Mouse (Mus musculus): ENCODE results near the gene Alpk3. TPM values are rescaled to one million over a fixed set of nuclear protein-coding genes. Genes with fewer than 3 reads are reported as not detected.

Alpk3 gene
- total and polyA plus RNA-seq, 2 experiments from 2014 or later: 19.1 to 42.9 TPM

DNA sequence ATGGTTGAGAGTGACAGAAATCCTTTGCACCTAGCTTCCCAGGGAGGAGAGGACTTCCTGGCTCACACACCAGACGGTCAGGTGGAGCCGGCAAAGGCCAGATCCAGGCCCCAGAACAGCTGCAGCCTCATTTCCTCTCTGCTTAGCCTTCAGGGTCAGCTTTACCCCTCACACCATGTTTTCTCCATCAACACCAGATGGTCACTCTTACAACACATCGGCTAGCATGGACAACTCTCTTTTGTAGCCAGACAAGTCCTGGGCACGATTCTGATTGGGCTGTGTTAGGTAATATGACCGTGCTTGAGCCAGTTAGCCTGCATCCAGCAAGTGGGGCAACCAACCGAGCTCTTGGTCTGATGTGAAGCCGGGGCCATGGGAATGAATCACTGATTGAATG is 74.5 kb downstream of the Alpk3 start:
- peak overlapping the region; percentile 56; the same call in 1 of the 2 replicates for H3K27ac ChIP-seq (ENCODE audit: low read depth)
- DNase-seq (ENCODE audit: low spot score): no peak

DNA sequence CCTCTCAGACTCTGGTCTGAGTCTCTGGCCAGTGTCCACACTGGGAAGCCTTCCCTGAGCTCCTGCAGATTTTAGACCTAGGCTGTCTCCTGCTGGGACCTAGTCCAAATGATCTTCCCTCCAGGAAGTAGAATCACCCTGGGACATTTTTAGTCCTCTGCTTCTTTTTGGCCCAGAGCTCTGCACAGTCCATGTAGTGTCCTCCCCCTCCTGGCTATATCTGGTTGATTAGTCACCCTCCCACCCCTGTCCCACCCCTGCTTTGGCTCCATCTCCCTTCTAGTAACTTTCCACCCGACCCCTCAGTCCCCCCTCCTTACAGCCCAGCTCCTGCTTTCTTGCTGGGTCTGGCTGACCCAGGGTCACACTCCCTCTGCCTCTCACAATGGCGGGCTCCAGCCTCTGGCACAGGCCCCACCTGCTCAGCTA is 75.5 kb downstream of the Alpk3 start:
- Histone ChIP-seq H3K4me3 (ENCODE audit: low read depth, low read length) (no peak overlapping the region), H3K27me3 (ENCODE audit: control insufficient read depth, insufficient read depth, low read length) (no peaks in the 10 kb centered on the region), H3K4me2 (ENCODE audit: low read depth, low read length) (no peak overlapping the region), H3K4me1 (ENCODE audit: control insufficient read depth, insufficient read depth) (peaks cover 27% of the 10 kb centered on the region), H3K27ac (ENCODE audit: low read depth) (peak overlapping the region; percentile 56), H3K9ac (replicated peaks; ENCODE audit: low read depth, low read length) (0 out of 2 replicates have a peak overlapping the region, but pooled peaks have one; percentile 8), H3K36me3 (replicated peaks; ENCODE audit: control insufficient read depth, insufficient read depth, low read length) (no peaks in the 10 kb centered on the region), H3K9me3 (replicated peaks; ENCODE audit: control insufficient read depth, low read length) (no peaks in the 10 kb centered on the region)
- TF ChIP-seq CTCF (IDR thresholded peaks at IDR 0.05; ENCODE audit: low read depth) (peak; percentile 5; the same call in 1 of the 2 replicates), EP300 (IDR thresholded peaks at IDR 0.05; ENCODE audit: low read depth) (peak; percentile 54; the same call in 1 of the 2 replicates)
- ATAC-seq (ENCODE audit: insufficient read depth, low read depth) (peak; percentile 76), DNase-seq (ENCODE audit: low spot score) (peak; percentile 86)
- WGBS: 8% methylated on average over 2 of the region's 2 CpGs

More for the DNA sequence above, 74.5 kb downstream of the Alpk3 start:
- Histone ChIP-seq H3K9me3 (replicated peaks; ENCODE audit: control insufficient read depth, low read length) (no peaks in the 10 kb centered on the region), H3K4me2 (ENCODE audit: low read depth, low read length) (no peak overlapping the region), H3K4me3 (ENCODE audit: low read depth, low read length) (no peak overlapping the region), H3K36me3 (replicated peaks; ENCODE audit: control insufficient read depth, insufficient read depth, low read length) (no peaks in the 10 kb centered on the region), H3K27me3 (ENCODE audit: control insufficient read depth, insufficient read depth, low read length) (no peaks in the 10 kb centered on the region), H3K9ac (replicated peaks; ENCODE audit: low read depth, low read length) (no peak overlapping the region), H3K4me1 (ENCODE audit: control insufficient read depth, insufficient read depth) (peaks cover 27% of the 10 kb centered on the region)
- no peak for ATAC-seq (ENCODE audit: insufficient read depth, low read depth)
- WGBS: 65% methylated on average over 7 of the region's 7 CpGs
- TF ChIP-seq CTCF (IDR thresholded peaks at IDR 0.05; ENCODE audit: low read depth): no peak
- TF ChIP-seq EP300 (IDR thresholded peaks at IDR 0.05; ENCODE audit: low read depth): no peak

DNA sequence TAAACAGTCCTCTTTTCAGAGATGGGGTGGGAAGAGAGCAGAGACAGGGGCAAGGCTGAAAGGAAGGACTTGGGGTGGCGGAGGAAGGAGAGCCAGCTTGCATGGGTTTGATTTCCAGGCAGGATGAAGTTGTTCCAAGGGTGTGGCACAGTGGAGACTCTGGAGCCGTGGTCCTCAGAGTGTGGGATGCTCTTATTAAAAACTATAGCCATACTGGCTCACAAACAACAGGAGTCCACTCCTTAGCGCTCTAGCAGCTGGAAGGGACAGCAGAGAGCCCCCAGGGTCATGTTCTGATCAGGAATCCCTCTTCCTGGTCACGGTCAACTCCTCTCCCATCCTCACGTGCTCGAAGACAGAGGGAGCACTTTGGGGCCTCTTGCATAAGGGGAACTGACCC is 76.0 kb downstream of the Alpk3 start:
- Histone ChIP-seq H3K4me1 (ENCODE audit: control insufficient read depth, insufficient read depth) (peaks cover 27% of the 10 kb centered on the region), H3K9me3 (replicated peaks; ENCODE audit: control insufficient read depth, low read length) (no peaks in the 10 kb centered on the region), H3K9ac (replicated peaks; ENCODE audit: low read depth, low read length) (0 out of 2 replicates have a peak overlapping the region, but pooled peaks have one; percentile 8), H3K27ac (ENCODE audit: low read depth) (peak overlapping the region; percentile 56), H3K36me3 (replicated peaks; ENCODE audit: control insufficient read depth, insufficient read depth, low read length) (no peaks in the 10 kb centered on the region), H3K4me3 (ENCODE audit: low read depth, low read length) (no peak overlapping the region), H3K27me3 (ENCODE audit: control insufficient read depth, insufficient read depth, low read length) (no peaks in the 10 kb centered on the region), H3K4me2 (ENCODE audit: low read depth, low read length) (no peak overlapping the region)
- WGBS: 58% methylated on average over 6 of the region's 6 CpGs
- ATAC-seq (ENCODE audit: insufficient read depth, low read depth): no peak
- DNase-seq (ENCODE audit: low spot score): no peak
- TF ChIP-seq CTCF (IDR thresholded peaks at IDR 0.05; ENCODE audit: low read depth) (no peak), EP300 (IDR thresholded peaks at IDR 0.05; ENCODE audit: low read depth) (no peak)

DNA sequence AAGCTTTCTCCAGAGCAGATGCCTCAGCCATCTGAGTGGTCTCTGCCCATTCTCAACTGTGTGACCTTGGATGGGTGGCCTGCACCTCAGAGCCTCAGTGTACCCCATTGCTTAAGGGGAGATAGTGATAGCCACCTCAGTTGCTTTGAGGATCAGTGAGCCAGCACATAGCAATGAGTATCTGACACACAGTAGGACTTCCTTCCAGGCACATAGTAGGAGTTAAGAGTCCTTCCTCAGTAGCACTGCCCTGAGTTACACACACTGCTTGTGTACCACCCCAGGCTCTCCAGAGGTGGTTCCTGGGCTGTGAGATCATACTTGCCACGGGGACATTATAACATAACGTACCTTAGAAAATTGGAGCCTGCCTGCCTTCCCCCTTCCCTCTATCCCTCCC is 76.5 kb downstream of the Alpk3 start:
- no peak for TF ChIP-seq CTCF (IDR thresholded peaks at IDR 0.05; ENCODE audit: low read depth)
- no peak for TF ChIP-seq EP300 (IDR thresholded peaks at IDR 0.05; ENCODE audit: low read depth)
- Histone ChIP-seq H3K9me3 (replicated peaks; ENCODE audit: control insufficient read depth, low read length) (no peaks in the 10 kb centered on the region), H3K4me1 (ENCODE audit: control insufficient read depth, insufficient read depth) (peaks cover 27% of the 10 kb centered on the region), H3K27me3 (ENCODE audit: control insufficient read depth, insufficient read depth, low read length) (no peaks in the 10 kb centered on the region), H3K4me2 (ENCODE audit: low read depth, low read length) (0 out of 2 replicates have a peak overlapping the region, but pooled peaks have one; percentile 41), H3K9ac (replicated peaks; ENCODE audit: low read depth, low read length) (no peak overlapping the region), H3K36me3 (replicated peaks; ENCODE audit: control insufficient read depth, insufficient read depth, low read length) (no peaks in the 10 kb centered on the region), H3K27ac (ENCODE audit: low read depth) (peak overlapping the region; percentile 56), H3K4me3 (ENCODE audit: low read depth, low read length) (no peak overlapping the region)
- ATAC-seq (ENCODE audit: insufficient read depth, low read depth) (no peak), DNase-seq (ENCODE audit: low spot score) (no peak)
- WGBS: 59% methylated on average over 2 of the region's 2 CpGs

DNA sequence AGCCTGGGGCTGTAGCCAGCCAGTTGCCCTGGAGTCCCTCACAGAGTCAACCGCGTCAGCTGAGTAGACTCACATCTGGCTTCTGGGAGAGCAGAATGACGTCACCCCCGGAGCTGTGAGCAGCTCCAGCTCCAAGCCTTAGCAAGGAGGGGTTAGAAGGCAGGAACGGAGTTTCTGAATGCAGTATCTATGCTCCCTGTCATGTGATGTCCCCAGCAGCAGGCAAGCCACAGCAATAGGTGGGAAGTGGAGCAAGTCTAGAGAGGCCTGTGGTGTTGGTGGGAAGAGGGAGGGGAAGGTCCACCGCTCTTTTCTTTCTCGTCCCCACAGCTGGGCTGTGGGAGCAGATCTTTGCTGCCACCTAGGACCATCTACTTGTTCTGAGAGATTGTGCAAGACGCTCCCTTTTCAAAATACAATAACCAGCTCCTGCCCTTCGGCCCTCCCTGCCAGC is 77.2 kb downstream of the Alpk3 start:
- Histone ChIP-seq H3K9me3 (replicated peaks; ENCODE audit: control insufficient read depth, low read length) (no peaks in the 10 kb centered on the region), H3K4me1 (ENCODE audit: control insufficient read depth, insufficient read depth) (peaks cover 27% of the 10 kb centered on the region), H3K27me3 (ENCODE audit: control insufficient read depth, insufficient read depth, low read length) (no peaks in the 10 kb centered on the region), H3K4me3 (ENCODE audit: low read depth, low read length) (no peak overlapping the region), H3K27ac (ENCODE audit: low read depth) (peak overlapping the region; percentile 56), H3K9ac (replicated peaks; ENCODE audit: low read depth, low read length) (no peak overlapping the region), H3K4me2 (ENCODE audit: low read depth, low read length) (peak overlapping the region; percentile 41), H3K36me3 (replicated peaks; ENCODE audit: control insufficient read depth, insufficient read depth, low read length) (no peaks in the 10 kb centered on the region)
- WGBS: 7% methylated on average over 9 of the region's 9 CpGs
- DNase-seq (ENCODE audit: low spot score) (peak; percentile 93), ATAC-seq (ENCODE audit: insufficient read depth, low read depth) (peak; percentile 83)
- TF ChIP-seq EP300 (IDR thresholded peaks at IDR 0.05; ENCODE audit: low read depth) (no peak), CTCF (IDR thresholded peaks at IDR 0.05; ENCODE audit: low read depth) (peak; percentile 40)

DNA sequence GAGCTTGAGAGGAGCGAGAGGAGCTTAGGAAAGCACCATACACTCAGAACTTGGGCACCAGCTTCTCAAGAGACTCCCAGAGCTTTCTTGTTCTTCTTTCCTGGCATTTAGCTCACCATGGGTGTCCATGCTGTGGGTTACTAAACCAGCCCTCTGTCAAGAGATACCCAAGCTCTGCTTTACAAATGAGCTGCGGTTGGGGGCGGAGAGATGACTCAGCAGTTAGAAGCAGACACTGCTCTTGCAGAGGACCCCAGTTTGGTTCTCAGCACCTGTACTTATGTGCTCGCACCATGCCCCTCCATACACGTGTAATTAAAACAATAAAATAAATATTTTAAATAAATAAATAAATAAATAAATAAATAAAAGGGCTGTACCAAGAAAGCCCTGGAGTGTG is 79.9 kb downstream of the Alpk3 start:
- TF ChIP-seq CTCF (IDR thresholded peaks at IDR 0.05; ENCODE audit: low read depth) (no peak), EP300 (IDR thresholded peaks at IDR 0.05; ENCODE audit: low read depth) (no peak)
- Histone ChIP-seq H3K27ac (ENCODE audit: low read depth) (no peak overlapping the region), H3K4me2 (ENCODE audit: low read depth, low read length) (no peak overlapping the region), H3K4me3 (ENCODE audit: low read depth, low read length) (no peak overlapping the region), H3K4me1 (ENCODE audit: control insufficient read depth, insufficient read depth) (peaks cover 27% of the 10 kb centered on the region), H3K9me3 (replicated peaks; ENCODE audit: control insufficient read depth, low read length) (no peaks in the 10 kb centered on the region), H3K27me3 (ENCODE audit: control insufficient read depth, insufficient read depth, low read length) (no peaks in the 10 kb centered on the region), H3K36me3 (replicated peaks; ENCODE audit: control insufficient read depth, insufficient read depth, low read length) (no peaks in the 10 kb centered on the region), H3K9ac (replicated peaks; ENCODE audit: low read depth, low read length) (no peak overlapping the region)
- DNase-seq (ENCODE audit: low spot score) (no peak), ATAC-seq (ENCODE audit: insufficient read depth, low read depth) (no peak)
- WGBS: 90% methylated on average over 5 of the region's 5 CpGs

All from heart, postnatal 0 days (tissue).